Mouse (Mus musculus) liver, embryonic 14 days (tissue): Measurements from ENCODE around the gene Gm10228. TPM values are rescaled to one million over a fixed set of nuclear protein-coding genes. Genes with fewer than 3 reads are reported as not detected.

Source experiments
- polyA plus RNA-seq: library from polyadenylated mRNA; depleted of rRNA; stranded (reverse); fragments of >200 nt; gene quantifications from 2 replicates; pipeline ENCODE4 v1.2.3, GENCODE M21; 2012; rRNA removed

The Gm10228 gene
- not detected in 2 replicates for polyA plus RNA-seq

DNA sequence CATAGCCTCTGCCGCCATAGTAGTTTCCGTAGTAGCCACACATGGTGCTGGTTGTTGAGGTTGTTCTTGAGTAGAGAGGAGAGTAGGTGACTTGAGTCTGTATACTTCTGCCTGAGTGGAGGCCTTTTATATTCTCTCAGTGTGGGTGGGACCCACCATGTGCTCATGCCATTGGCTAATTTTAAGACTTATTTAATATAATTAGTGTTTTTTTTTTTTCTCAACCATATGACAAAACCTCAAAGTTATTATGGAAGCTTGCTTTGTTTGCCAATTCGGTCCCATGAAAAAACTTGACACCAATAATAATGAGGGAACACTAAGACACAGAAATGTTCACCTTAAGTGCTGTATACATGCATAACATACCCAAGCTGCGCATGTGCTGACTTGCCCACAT is at the start of gene Gm10228:
TSS of gene Gm10228 (minus strand) at position 101 of the 400 bp plus-strand sequence.

DNA sequence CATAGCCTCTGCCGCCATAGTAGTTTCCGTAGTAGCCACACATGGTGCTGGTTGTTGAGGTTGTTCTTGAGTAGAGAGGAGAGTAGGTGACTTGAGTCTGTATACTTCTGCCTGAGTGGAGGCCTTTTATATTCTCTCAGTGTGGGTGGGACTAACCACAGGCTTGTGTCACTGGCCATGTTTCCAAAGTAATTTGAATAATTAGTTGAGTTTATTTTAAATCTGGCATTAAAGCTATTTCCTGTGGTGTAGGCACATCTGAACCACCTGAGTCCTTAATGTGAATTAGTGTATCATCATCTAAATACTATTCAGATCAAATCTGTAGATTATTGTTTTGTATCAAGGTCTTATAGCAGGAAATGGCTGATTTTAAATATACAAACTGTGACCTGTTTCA is 22.6 kb upstream of the Gm10228 start, which contains the start of gene 1110025L11Rik:
TSS of gene 1110025L11Rik (minus strand) at position 101 of the 400 bp plus-strand sequence.

DNA sequence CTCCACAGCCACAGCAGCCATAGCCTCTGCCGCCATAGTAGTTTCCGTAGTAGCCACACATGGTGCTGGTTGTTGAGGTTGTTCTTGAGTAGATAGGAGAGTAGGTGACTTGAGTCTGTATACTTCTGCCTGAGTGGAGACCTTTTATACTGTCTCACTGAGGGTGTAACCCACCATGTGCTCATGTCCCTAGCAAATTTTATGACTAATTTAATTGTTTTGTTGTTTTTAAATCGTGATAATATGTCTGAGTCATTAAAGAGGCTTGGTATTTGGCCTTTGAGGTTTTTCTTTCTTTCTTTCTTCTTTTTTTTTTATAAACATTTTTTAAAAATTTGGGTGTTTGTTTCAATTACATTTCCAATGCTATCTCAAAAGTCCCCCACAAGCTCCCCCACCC is 6.5 kb upstream of the Gm10228 start, which contains the start of gene Krtap6-5:
TSS of gene Krtap6-5 (minus strand) at position 101 of the 400 bp plus-strand sequence.

DNA sequence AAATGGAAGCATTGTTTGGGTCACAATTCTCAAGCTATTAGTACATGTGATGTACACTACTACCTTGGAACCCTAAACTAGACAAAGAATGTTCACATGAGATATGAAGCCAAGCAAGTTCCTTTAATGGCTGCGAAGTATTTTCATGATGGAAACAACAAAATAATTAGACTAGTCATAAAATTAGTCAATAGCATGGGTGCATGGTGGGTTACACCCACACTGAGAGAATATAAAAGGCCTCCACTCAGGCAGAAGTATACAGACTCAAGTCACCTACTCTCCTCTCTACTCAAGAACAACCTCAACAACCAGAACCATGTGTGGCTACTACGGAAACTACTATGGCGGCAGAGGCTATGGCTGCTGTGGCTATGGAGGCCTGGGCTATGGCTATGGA is 9.9 kb downstream of the Gm10228 start, which contains the start of gene Krtap6-1:
TSS of gene Krtap6-1 (plus strand) at position 301 of the 400 bp plus-strand sequence.

DNA sequence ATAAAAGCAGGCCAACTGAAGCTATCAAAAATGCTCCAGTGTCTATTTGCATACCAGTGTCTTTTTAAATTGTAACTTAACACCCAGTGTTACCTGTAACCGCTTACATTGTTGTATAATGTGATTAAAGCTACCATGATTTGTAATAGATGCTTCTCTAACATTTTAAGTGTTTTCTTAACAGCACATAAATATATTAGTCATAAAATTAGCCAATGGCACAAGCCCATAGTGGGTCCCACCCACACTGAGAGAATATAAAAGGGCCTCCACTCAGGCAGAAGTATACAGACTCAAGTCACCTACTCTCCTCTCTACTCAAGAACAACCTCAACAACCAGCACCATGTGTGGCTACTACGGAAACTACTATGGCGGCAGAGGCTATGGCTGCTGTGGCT is 26.3 kb downstream of the Gm10228 start, which contains the start of gene Gm10229:
TSS of gene Gm10229 (plus strand) at position 301 of the 400 bp plus-strand sequence.

DNA sequence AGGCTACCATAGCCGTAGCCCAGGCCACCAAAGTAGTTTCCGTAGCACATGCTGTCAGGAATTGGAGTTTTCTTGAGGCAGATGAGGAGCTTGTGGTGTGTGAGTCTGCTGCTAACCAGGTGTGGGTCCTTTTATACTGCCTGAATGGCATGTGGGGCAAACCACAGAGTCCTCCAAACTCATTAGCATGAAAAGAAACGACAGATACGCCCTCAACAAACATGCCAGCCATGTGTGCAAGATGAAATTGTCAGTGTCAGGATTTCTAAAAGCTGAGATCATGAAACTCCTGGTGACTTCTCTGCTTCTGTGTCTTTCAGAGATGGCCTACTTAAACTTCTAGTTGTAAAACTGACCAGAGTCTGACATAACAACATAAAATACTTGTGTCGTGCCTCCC is 30.6 kb downstream of the Gm10228 start, which contains the start of gene Krtap22-2:
TSS of gene Krtap22-2 (minus strand) at position 101 of the 400 bp plus-strand sequence.

Other genes with a start within 250 kb of the Gm10228 start
- gene Gm20741, start 229.3 kb downstream of the Gm10228 start, polyA plus RNA-seq, result not detected in 2 replicates
- gene Krtap15, start 221.3 kb downstream of the Gm10228 start, polyA plus RNA-seq, result not detected in 2 replicates
- not detected in 2 replicates for gene Krtap14, start 215.3 kb downstream of the Gm10228 start, polyA plus RNA-seq
- not detected in 2 replicates for gene Krtap19-1, start 172.1 kb downstream of the Gm10228 start, polyA plus RNA-seq
- not detected in 2 replicates for gene Krtap19-2, start 167.2 kb downstream of the Gm10228 start, polyA plus RNA-seq
- gene Krtap19-3, start 163.4 kb downstream of the Gm10228 start, polyA plus RNA-seq, result not detected in 2 replicates
- not detected in 2 replicates for gene Krtap19-4, start 156.4 kb downstream of the Gm10228 start, polyA plus RNA-seq
- gene Krtap19-5, start 145.0 kb downstream of the Gm10228 start, polyA plus RNA-seq, result not detected in 2 replicates
- not detected in 2 replicates for gene Krtap19-9b, start 109.2 kb downstream of the Gm10228 start, polyA plus RNA-seq
- gene Krtap16-3, start 78.6 kb downstream of the Gm10228 start, polyA plus RNA-seq, result not detected in 2 replicates
- not detected in 2 replicates for gene Krtap22-2, start 30.7 kb downstream of the Gm10228 start, polyA plus RNA-seq
- gene Gm10229, start 26.2 kb downstream of the Gm10228 start, polyA plus RNA-seq, result not detected in 2 replicates
- not detected in 2 replicates for gene Krtap6-1, start 9.8 kb downstream of the Gm10228 start, polyA plus RNA-seq
- not detected in 2 replicates for gene Krtap6-5, start 6.4 kb upstream of the Gm10228 start, polyA plus RNA-seq
- gene 1110025L11Rik, start 22.5 kb upstream of the Gm10228 start, polyA plus RNA-seq, result not detected in 2 replicates
- not detected in 2 replicates for gene Krtap6-3, start 42.5 kb upstream of the Gm10228 start, polyA plus RNA-seq
- gene Gm6358, start 99.4 kb upstream of the Gm10228 start, polyA plus RNA-seq, result not detected in 2 replicates
- not detected in 2 replicates for gene Gm10061, start 109.6 kb upstream of the Gm10228 start, polyA plus RNA-seq
- not detected in 2 replicates for gene Gm9789, start 116.5 kb upstream of the Gm10228 start, polyA plus RNA-seq
- gene Gm7735, start 128.0 kb upstream of the Gm10228 start, polyA plus RNA-seq, result not detected in 2 replicates
- not detected in 2 replicates for gene 1110057P08Rik, start 133.3 kb upstream of the Gm10228 start, polyA plus RNA-seq
- not detected in 2 replicates for gene Krtap20-2, start 164.4 kb upstream of the Gm10228 start, polyA plus RNA-seq